Comparison of ENCODE assay signal across 11 mouse cellular contexts in genomic region chr8:108699454-108700345, GRCm38 (mm10).
DNase-seq lines count a peak whose midpoint lies in the region; ATAC-seq lines count a peak whose summit lies in the region.
"Had no signal": no experiment of that assay in that cellular context is flagged by ENCODE, and none has a peak within 500 bp of the region (broad histone marks: within the 10 kb centered on the region; RNA-seq: fewer than 3 reads in every experiment).

No protein-coding gene starts in this region.

- no peak overlapping the region for H3K27ac ChIP-seq in heart, embryonic 12.5 days (ENCODE audit: poor library complexity, severe bottlenecking)
- peak overlapping the region; percentile 75 for H3K27ac ChIP-seq in hindbrain, embryonic 10.5 days
- H3K27ac ChIP-seq in midbrain, embryonic 13.5 days, result peak overlapping the region; percentile 86

- 5% methylated on average over 23 of the region's 23 CpGs for WGBS in heart, embryonic 12.5 days
- under 1% methylated on average over 23 of the region's 23 CpGs for WGBS in hindbrain, embryonic 10.5 days
- WGBS in midbrain, embryonic 13.5 days, result 1% methylated on average over 21 of the region's 23 CpGs

- no peaks in the 10 kb centered on the region for H3K36me3 ChIP-seq in heart, embryonic 12.5 days
- no peaks in the 10 kb centered on the region for H3K36me3 ChIP-seq in hindbrain, embryonic 10.5 days
- H3K36me3 ChIP-seq in midbrain, embryonic 13.5 days, result no peaks in the 10 kb centered on the region

- peak overlapping the region; percentile 54 for H3K4me2 ChIP-seq in heart, embryonic 12.5 days
- peak overlapping the region; percentile 57 for H3K4me2 ChIP-seq in midbrain, embryonic 13.5 days (replicated peaks)

- peak overlapping the region; percentile 29 for H3K4me3 ChIP-seq in heart, embryonic 12.5 days
- H3K4me3 ChIP-seq in hindbrain, embryonic 10.5 days, result peak overlapping the region; percentile 48
- peak overlapping the region; percentile 37 for H3K4me3 ChIP-seq in midbrain, embryonic 13.5 days (replicated peaks)

- peaks cover 32% of the 10 kb centered on the region for H3K4me1 ChIP-seq in heart, embryonic 12.5 days (replicated peaks)
- H3K4me1 ChIP-seq in hindbrain, embryonic 10.5 days (replicated peaks), result peaks cover 76% of the 10 kb centered on the region
- H3K4me1 ChIP-seq in midbrain, embryonic 13.5 days (replicated peaks), result peaks cover 74% of the 10 kb centered on the region

- H3K27me3 ChIP-seq in heart, embryonic 12.5 days (replicated peaks), result peaks cover 52% of the 10 kb centered on the region
- H3K27me3 ChIP-seq in hindbrain, embryonic 10.5 days (ENCODE audit: insufficient read depth, poor library complexity, severe bottlenecking), result peaks cover 65% of the 10 kb centered on the region
- H3K27me3 ChIP-seq in midbrain, embryonic 13.5 days, result peaks cover 46% of the 10 kb centered on the region

- H3K9me3 ChIP-seq in heart, embryonic 12.5 days (replicated peaks), result no peaks in the 10 kb centered on the region
- no peaks in the 10 kb centered on the region for H3K9me3 ChIP-seq in hindbrain, embryonic 10.5 days
- no peaks in the 10 kb centered on the region for H3K9me3 ChIP-seq in midbrain, embryonic 13.5 days

- no peak overlapping the region for H3K9ac ChIP-seq in heart, embryonic 12.5 days
- peak overlapping the region; percentile 62 for H3K9ac ChIP-seq in midbrain, embryonic 13.5 days (replicated peaks)

- no peak for DNase-seq in heart, adult 9 months (ENCODE audit: low spot score in 2 of 2)
- DNase-seq in ZHBTc4 (ENCODE audit: low read depth, low spot score), result peak; percentile 57
- peak; percentile 68 for DNase-seq in hindbrain, embryonic 10.5 days (ENCODE audit: low spot score)
- DNase-seq in right cerebral cortex, postnatal 36 days (ENCODE audit: low spot score in 2 of 2), result no peak
- no peak for DNase-seq in spleen, adult 12 weeks (ENCODE audit: low spot score)
- DNase-seq in frontal cortex, postnatal 36 days (ENCODE audit: low spot score in 2 of 2), result no peak
- DNase-seq: cerebellum, adult 11 months; thymus, adult 18-20 months had no signal

- ATAC-seq in heart, embryonic 12.5 days (ENCODE audit: insufficient number of reproducible peaks, low FRiP score), result no peak
- ATAC-seq in midbrain, embryonic 13.5 days, result no peak
- ATAC-seq: inflammation-experienced regulatory T-cells, adult 6 months had no signal

Comparison
In these comparisons a context has a peak if more than half of its experiments do, and no peak if none do; other contexts are left out.
1. DNase-seq: peak in ZHBTc4 (single experiment) and hindbrain, embryonic 10.5 days (single experiment); none in heart, adult 9 months (0 of 2), right cerebral cortex, postnatal 36 days (0 of 2), spleen, adult 12 weeks (single experiment) and frontal cortex, postnatal 36 days (0 of 2).
2. Peak in every context shown above with its lines, with median percentiles within 50 percentile points of each other: H3K4me3 ChIP-seq.